Mouse (Mus musculus) left cerebral cortex, postnatal 14 days (tissue): ENCODE results near the gene Adamts20. TPM values are rescaled to one million over a fixed set of nuclear protein-coding genes. Genes with fewer than 3 reads are reported as not detected.
"Not testable (repeated sequence)": the region's sequence is repeated elsewhere in the genome, so short reads cannot be mapped to it uniquely, and the experiment has no call there.

Source experiments
- DNase-seq, 2 experiments: peaks; one replicate each; pipeline ENCODE4 v3.0.0; 2021 to 2022; ENCODE audit warnings: low spot score in 2 of 2, mixed read lengths in 1 of 2
- intact Hi-C: fragments of 180-260 bp; cut with DNase I; formaldehyde crosslinking; loops from one replicate; pipeline ENCODE4 v1.15.1; 2025
- long read RNA-seq, 2 experiments: library from polyadenylated mRNA; stranded (forward); transcript quantifications; one replicate each; pipeline ENCODE4 v2.0.0; 2021
- total RNA-seq, 2 experiments: library from RNA; stranded (reverse); gene quantifications; 2 replicates each; pipeline ENCODE4 v1.2.3; 2021

The Adamts20 gene
- 10 to 100 TPM; 10.0 to 11.4 TPM for total RNA-seq
- long read RNA-seq, experiment 1, transcript Adamts20-203 (10 exons, 1,964 nt), result major isoform, 5 of 7 reads
- long read RNA-seq, experiment 1, partial matches to known transcripts, result 1 of 7 reads
- long read RNA-seq, experiment 1, other reads (novel, unspliced or antisense), result 1 of 7 reads
- long read RNA-seq, experiment 2, full-length matches to known transcripts, result 6 of 10 reads
- long read RNA-seq, experiment 2, partial matches to known transcripts, result 3 of 10 reads
- long read RNA-seq, experiment 2, other reads (novel, unspliced or antisense), result 1 of 10 reads

- intact Hi-C loops, result no loop called here
These were observed at the start of gene Adamts20 for GRCm38 (mm10) chr15:94465318-94465717. Gene Adamts20 (minus strand): TSS chr15:94465418.

GRCm38 (mm10) chr15:94503451-94504215 lies 38.4 kb upstream of the Adamts20 start:
- DNase-seq, result no peak

More at GRCm38 (mm10) chr15:94465318-94465717, at the start of gene Adamts20:
- DNase-seq, result no peak

GRCm38 (mm10) chr15:94499260-94499659 lies 34.0 kb upstream of the Adamts20 start:
- DNase-seq, result no peak
- intact Hi-C loops, result no loop called here

More at GRCm38 (mm10) chr15:94503451-94504215, 38.4 kb upstream of the Adamts20 start:
- intact Hi-C loops, result no loop called here

- intact Hi-C loops, result no loop called here
- no peak for DNase-seq
These were observed 30.7 kb upstream of the Adamts20 start for GRCm38 (mm10) chr15:94495936-94496335.

GRCm38 (mm10) chr15:94494445-94494844 lies 29.2 kb upstream of the Adamts20 start:
- DNase-seq, result no peak
- intact Hi-C loops, result no loop called here

GRCm38 (mm10) chr15:94489433-94489832 lies 24.2 kb upstream of the Adamts20 start:
- intact Hi-C loops, result no loop called here

GRCm38 (mm10) chr15:94488028-94488427 lies 22.8 kb upstream of the Adamts20 start:
- DNase-seq, intact Hi-C loops: not testable (repeated sequence)

More at GRCm38 (mm10) chr15:94489433-94489832, 24.2 kb upstream of the Adamts20 start:
- no peak for DNase-seq

- intact Hi-C loops, result no loop called here
These were observed 17.3 kb upstream of the Adamts20 start for GRCm38 (mm10) chr15:94482555-94482954.

GRCm38 (mm10) chr15:94480792-94481191 lies 15.6 kb upstream of the Adamts20 start:
- DNase-seq, result no peak
- intact Hi-C loops, result no loop called here

More at GRCm38 (mm10) chr15:94482555-94482954, 17.3 kb upstream of the Adamts20 start:
- DNase-seq, result no peak

GRCm38 (mm10) chr15:94480248-94480647 lies 15.0 kb upstream of the Adamts20 start:
- intact Hi-C loops, result no loop called here

GRCm38 (mm10) chr15:94479513-94480136 lies 14.4 kb upstream of the Adamts20 start:
- intact Hi-C loops, result no loop called here
- peak in 1 of 2 experiments; percentile 6 for DNase-seq

More at GRCm38 (mm10) chr15:94480248-94480647, 15.0 kb upstream of the Adamts20 start:
- DNase-seq, result no peak

- DNase-seq, result no peak
- intact Hi-C loops, result no loop called here
These were observed 13.5 kb upstream of the Adamts20 start for GRCm38 (mm10) chr15:94478706-94479105.

- intact Hi-C loops, result no loop called here
These were observed 12.1 kb upstream of the Adamts20 start for GRCm38 (mm10) chr15:94477287-94477686.

GRCm38 (mm10) chr15:94475975-94476374 lies 10.8 kb upstream of the Adamts20 start:
- DNase-seq, result no peak
- intact Hi-C loops, result no loop called here

More at GRCm38 (mm10) chr15:94477287-94477686, 12.1 kb upstream of the Adamts20 start:
- DNase-seq, result no peak

- intact Hi-C loops, result no loop called here
These were observed 5.1 kb upstream of the Adamts20 start for GRCm38 (mm10) chr15:94470361-94470760.

GRCm38 (mm10) chr15:94464881-94465280 lies 337 bp downstream of the Adamts20 start:
- DNase-seq, result no peak
- intact Hi-C loops, result no loop called here

More at GRCm38 (mm10) chr15:94470361-94470760, 5.1 kb upstream of the Adamts20 start:
- DNase-seq, result no peak

- DNase-seq, result no peak
- intact Hi-C loops, result no loop called here
These were observed 2.0 kb downstream of the Adamts20 start for GRCm38 (mm10) chr15:94463251-94463650.

GRCm38 (mm10) chr15:94462206-94462605 lies 3.0 kb downstream of the Adamts20 start:
- DNase-seq, result no peak
- intact Hi-C loops, result no loop called here

GRCm38 (mm10) chr15:94461166-94461565 lies 4.1 kb downstream of the Adamts20 start:
- intact Hi-C loops, result no loop called here
- DNase-seq, result no peak
